Mouse (Mus musculus) hindbrain, postnatal 0 days (tissue): Measurements from ENCODE around the gene Dnase1l3. TPM values are rescaled to one million over a fixed set of nuclear protein-coding genes. Genes with fewer than 3 reads are reported as not detected.

Experiments used
- ATAC-seq: fragments of 200-750 bp; cut with Nextera tagmentation; 2 replicates; pipeline ENCODE4 v1.8.0; 2017; ENCODE audit warnings: mild to moderate bottlenecking, moderate TSS enrichment, moderate library complexity
- DNase-seq: peaks from one replicate; pipeline ENCODE4 v3.0.0-alpha.2; 2015; ENCODE audit warnings: low spot score
- H3K27ac ChIP-seq: fragments of 300-500 bp; sonication (generic); 2 replicates; pipeline ENCODE4 v1.5.1; 2014; ENCODE audit warnings: mild to moderate bottlenecking
- H3K27me3 ChIP-seq: fragments of 300-500 bp; sonication (generic); 2 replicates; pipeline ENCODE4 v1.6.1; 2014; ENCODE audit warnings: low read length, mixed read lengths; ENCODE audit not compliant: insufficient read depth
- H3K36me3 ChIP-seq: fragments of 300-500 bp; sonication (generic); 2 replicates; pipeline ENCODE4 v1.6.1; 2014; ENCODE audit warnings: low read length, mixed read lengths; ENCODE audit not compliant: insufficient read depth
- H3K4me1 ChIP-seq: fragments of 300-500 bp; sonication (generic); 2 replicates; pipeline ENCODE4 v1.6.1; 2014; ENCODE audit warnings: antibody characterized with exemption, low read length, mixed read lengths; ENCODE audit not compliant: insufficient read depth
- H3K4me2 ChIP-seq: fragments of 300-500 bp; sonication (generic); 2 replicates; pipeline ENCODE4 v1.6.1; 2014; ENCODE audit warnings: low read depth, mild to moderate bottlenecking, low read length, moderate library complexity, mixed read lengths
- H3K4me3 ChIP-seq: fragments of 300-500 bp; sonication (generic); 2 replicates; pipeline ENCODE4 v1.5.1; 2014; ENCODE audit warnings: low read length
- H3K9ac ChIP-seq: fragments of 300-500 bp; sonication (generic); replicated peaks from 2 replicates; pipeline ENCODE4 v1.6.1; 2014; ENCODE audit warnings: mild to moderate bottlenecking, low read length, moderate library complexity, mixed read lengths
- H3K9me3 ChIP-seq: fragments of 300-500 bp; sonication (generic); 2 replicates; pipeline ENCODE4 v1.6.1; 2016; ENCODE audit warnings: low read length, mixed read lengths
- CTCF ChIP-seq: IDR thresholded peaks from 2 replicates; pipeline ENCODE4 v1.5.1; 2016; ENCODE audit warnings: antibody characterized with exemption, control low read depth, low read depth
- WGBS: fragments of 180-500 bp; shearing (Covaris S2); extraction: QIAGEN DNeasy Blood & Tissue Kit; methylation state at CpG from one replicate; pipeline ENCODE4 v1.1.7; 2014; 5-methylcytosine and 5-hydroxymethylcytosine counted together
- polyA plus RNA-seq: library from polyadenylated mRNA; unstranded; fragments of >200 nt; fragmentation: Nextera tagmentation; extraction: Ambion mirVana; gene quantifications from 2 replicates; pipeline ENCODE4 v1.2.1, GENCODE M21; 2015
- total RNA-seq: library from RNA; depleted of rRNA; stranded (reverse); fragments of >200 nt; gene quantifications from 2 replicates; pipeline ENCODE4 v1.2.3, GENCODE M21; 2014

Gene Dnase1l3
- total and polyA plus RNA-seq, 2 experiments from 2014 or later, result 0.09 TPM; not detected in 1

- Histone ChIP-seq H3K27me3 (no peaks in the 10 kb centered on the region), H3K27ac (no peak overlapping the region), H3K4me2 (no peak overlapping the region), H3K9me3 (no peaks in the 10 kb centered on the region), H3K9ac (no peak overlapping the region), H3K4me1 (peaks cover 3% of the 10 kb centered on the region; the same call in 1 of the 2 replicates), H3K36me3 (no peaks in the 10 kb centered on the region), H3K4me3 (no peak overlapping the region)
- ATAC-seq (no peak), DNase-seq (no peak)
- 83% methylated on average over 5 of the region's 5 CpGs for WGBS
- no peak for TF ChIP-seq CTCF
Measured at GRCm38 (mm10) chr14:8036406-8036805, 42.0 kb upstream of the Dnase1l3 start.

GRCm38 (mm10) chr14:8035951-8036350 is 41.6 kb upstream of the Dnase1l3 start:
- no peak for TF ChIP-seq CTCF
- WGBS, result 87% methylated on average over 6 of the region's 6 CpGs
- Histone ChIP-seq H3K9me3 (no peaks in the 10 kb centered on the region), H3K4me3 (no peak overlapping the region), H3K9ac (no peak overlapping the region), H3K27me3 (no peaks in the 10 kb centered on the region), H3K36me3 (no peaks in the 10 kb centered on the region), H3K27ac (no peak overlapping the region), H3K4me1 (peaks cover 3% of the 10 kb centered on the region; the same call in 1 of the 2 replicates), H3K4me2 (no peak overlapping the region)
- ATAC-seq (no peak), DNase-seq (no peak)

GRCm38 (mm10) chr14:8034561-8034960 is 40.2 kb upstream of the Dnase1l3 start:
- ATAC-seq, result no peak
- no peaks in the 10 kb centered on the region for H3K36me3 ChIP-seq
- TF ChIP-seq CTCF, result no peak
- no peak overlapping the region for H3K4me2 ChIP-seq
- H3K27me3 ChIP-seq, result no peaks in the 10 kb centered on the region
- peaks cover 3% of the 10 kb centered on the region; the same call in 1 of the 2 replicates for H3K4me1 ChIP-seq
- no peak for DNase-seq
- no peak overlapping the region for H3K4me3 ChIP-seq
- H3K9ac ChIP-seq, result no peak overlapping the region
- 65% methylated on average over 5 of the region's 5 CpGs for WGBS
- H3K27ac ChIP-seq, result no peak overlapping the region
- H3K9me3 ChIP-seq, result no peaks in the 10 kb centered on the region

- peak; percentile 51 for DNase-seq
- H3K36me3 ChIP-seq, result no peaks in the 10 kb centered on the region
- no peaks in the 10 kb centered on the region for H3K27me3 ChIP-seq
- WGBS, result 55% methylated on average over 13 of the region's 13 CpGs
- H3K27ac ChIP-seq, result peak overlapping the region; percentile 62; the same call in 1 of the 2 replicates
- no peak overlapping the region for H3K9ac ChIP-seq
- peaks cover 3% of the 10 kb centered on the region; the same call in 1 of the 2 replicates for H3K4me1 ChIP-seq
- TF ChIP-seq CTCF, result no peak
- H3K9me3 ChIP-seq, result no peaks in the 10 kb centered on the region
- H3K4me2 ChIP-seq, result no peak overlapping the region
- no peak overlapping the region for H3K4me3 ChIP-seq
- peak; percentile 82 for ATAC-seq
Measured at GRCm38 (mm10) chr14:8032087-8032944, 37.9 kb upstream of the Dnase1l3 start.

- H3K9ac ChIP-seq, result no peak overlapping the region
- TF ChIP-seq CTCF, result no peak
- 38% methylated on average over 4 of the region's 4 CpGs for WGBS
- H3K27ac ChIP-seq, result no peak overlapping the region
- H3K4me3 ChIP-seq, result no peak overlapping the region
- H3K27me3 ChIP-seq, result no peaks in the 10 kb centered on the region
- ATAC-seq, result no peak
- no peak for DNase-seq
- H3K4me1 ChIP-seq, result peaks cover 3% of the 10 kb centered on the region; the same call in 1 of the 2 replicates
- no peaks in the 10 kb centered on the region for H3K9me3 ChIP-seq
- no peaks in the 10 kb centered on the region for H3K36me3 ChIP-seq
- no peak overlapping the region for H3K4me2 ChIP-seq
Measured at GRCm38 (mm10) chr14:8030535-8030934, 36.2 kb upstream of the Dnase1l3 start.

- H3K4me2 ChIP-seq, result no peak overlapping the region
- DNase-seq, result no peak
- peaks cover 3% of the 10 kb centered on the region; the same call in 1 of the 2 replicates for H3K4me1 ChIP-seq
- ATAC-seq, result no peak
- no peak overlapping the region for H3K27ac ChIP-seq
- H3K9me3 ChIP-seq, result no peaks in the 10 kb centered on the region
- no peaks in the 10 kb centered on the region for H3K27me3 ChIP-seq
- TF ChIP-seq CTCF, result no peak
- H3K9ac ChIP-seq, result no peak overlapping the region
- H3K36me3 ChIP-seq, result no peaks in the 10 kb centered on the region
- no peak overlapping the region for H3K4me3 ChIP-seq
- 92% methylated on average over 1 of the region's 1 CpGs for WGBS
Measured at GRCm38 (mm10) chr14:8029752-8030151, 35.4 kb upstream of the Dnase1l3 start.

GRCm38 (mm10) chr14:8028086-8028485 is 33.7 kb upstream of the Dnase1l3 start:
- TF ChIP-seq CTCF, result no peak
- Histone ChIP-seq H3K4me1 (peaks cover 3% of the 10 kb centered on the region; the same call in 1 of the 2 replicates), H3K27ac (no peak overlapping the region), H3K4me3 (no peak overlapping the region), H3K9me3 (no peaks in the 10 kb centered on the region), H3K9ac (no peak overlapping the region), H3K36me3 (no peaks in the 10 kb centered on the region), H3K27me3 (no peaks in the 10 kb centered on the region), H3K4me2 (no peak overlapping the region)
- ATAC-seq (no peak), DNase-seq (no peak)
- 92% methylated on average over 5 of the region's 5 CpGs for WGBS
